Mouse (Mus musculus) heart, postnatal 10 days (tissue): ENCODE measurements at regions not wholly inside any gene's neighbourhood (a gene's known extent, or its start where the extent isn't known, plus 50 kb on each side); places are given as distances from the start of the nearest gene placed in this dataset.
A peak's percentile ranks its signal among the peaks of the same experiment; 100 is the strongest.

ENCODE experiments used
- DNase-seq, 2 experiments: peaks; one replicate each; pipeline ENCODE4 v3.0.0; 2021
- intact Hi-C: fragments of 180-260 bp; cut with DNase I; formaldehyde crosslinking; loops from one replicate; pipeline ENCODE4 v1.15.1; 2025

DNA sequence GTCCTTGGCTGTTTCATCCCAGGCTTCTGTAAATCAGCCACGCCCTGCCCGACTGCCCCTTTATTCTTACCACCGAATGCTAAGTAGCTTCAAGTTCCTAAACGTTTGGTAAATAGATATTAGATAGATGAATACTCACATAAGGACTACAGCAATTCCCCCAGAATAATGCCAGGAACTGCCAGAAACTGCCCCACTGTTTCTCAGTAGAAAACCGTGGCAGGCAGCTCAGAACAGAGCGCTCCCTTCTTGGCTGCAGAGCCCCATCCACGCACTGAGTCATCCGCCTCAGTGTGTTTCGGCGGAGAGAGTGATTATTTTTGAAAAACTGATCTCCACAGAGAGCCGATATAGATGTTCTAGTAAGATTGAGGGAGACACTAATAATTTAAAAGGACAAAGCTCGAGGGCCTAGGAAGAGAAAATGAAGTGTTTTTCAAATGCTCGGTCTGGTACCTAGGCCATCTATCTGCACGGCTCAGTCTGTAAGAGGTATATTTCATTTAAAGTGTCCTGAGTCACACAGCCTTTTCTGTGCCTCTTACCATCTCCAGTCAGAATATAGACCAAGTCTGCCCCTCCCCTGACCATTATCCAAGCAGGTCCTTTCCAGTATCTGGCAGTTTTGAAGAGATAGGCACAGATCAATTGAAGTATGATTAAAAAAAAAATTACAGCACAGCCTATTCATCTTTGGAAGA lies 94.4 kb upstream of the Gm47985 start:
- DNase-seq = no peak
- intact Hi-C loops = no loop called here

DNA sequence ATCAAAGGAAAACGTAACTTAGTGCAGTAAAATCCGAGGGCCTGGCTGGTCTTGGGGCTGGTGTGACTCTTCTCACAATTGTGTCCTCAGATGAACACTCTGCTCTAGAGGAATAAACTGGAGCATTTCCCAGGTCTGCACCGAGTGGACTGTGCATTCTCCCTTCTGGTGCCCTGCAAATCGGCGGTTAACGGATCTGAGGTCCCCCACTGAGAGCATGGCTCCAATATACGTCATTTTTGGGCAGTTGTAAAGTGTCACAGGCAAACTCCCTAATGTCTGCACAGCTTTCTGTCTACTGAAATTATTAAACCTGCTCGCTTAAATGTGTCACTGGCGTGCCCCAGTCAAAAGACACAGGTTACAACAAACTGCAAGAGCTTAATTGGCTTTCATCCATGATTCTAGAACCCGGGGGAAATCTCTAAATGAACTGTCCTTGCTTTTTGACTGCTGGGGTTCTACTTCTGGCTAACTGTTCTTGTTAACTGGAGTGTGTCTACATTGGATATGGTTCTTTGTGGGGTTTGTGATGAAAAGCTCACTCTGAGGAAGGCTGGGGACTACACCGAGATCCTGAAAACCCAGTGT lies 93.7 kb upstream of the Gm47985 start:
- intact Hi-C loops = no loop called here
- no peak for DNase-seq

DNA sequence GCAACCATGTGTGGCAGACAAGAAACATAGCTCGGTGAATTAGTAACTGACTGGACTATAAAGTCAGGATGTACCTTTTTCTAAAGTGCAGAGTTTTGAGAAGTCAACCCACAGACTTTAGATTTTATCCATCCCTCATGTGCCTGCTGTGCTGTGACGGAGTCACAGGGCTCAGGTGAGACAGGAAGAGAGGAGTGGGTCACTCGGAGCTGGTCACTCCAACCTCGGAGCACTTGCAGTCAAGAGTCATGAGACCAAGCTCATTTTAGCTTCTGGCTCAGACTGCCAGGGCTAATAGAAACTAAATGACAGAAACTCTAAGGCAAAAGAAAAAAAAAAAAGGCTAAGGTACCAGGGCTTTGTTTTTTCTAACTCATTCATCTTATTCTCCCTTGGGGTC lies 90.3 kb upstream of the Gm47985 start:
- intact Hi-C loops = no loop called here
- no peak for DNase-seq

DNA sequence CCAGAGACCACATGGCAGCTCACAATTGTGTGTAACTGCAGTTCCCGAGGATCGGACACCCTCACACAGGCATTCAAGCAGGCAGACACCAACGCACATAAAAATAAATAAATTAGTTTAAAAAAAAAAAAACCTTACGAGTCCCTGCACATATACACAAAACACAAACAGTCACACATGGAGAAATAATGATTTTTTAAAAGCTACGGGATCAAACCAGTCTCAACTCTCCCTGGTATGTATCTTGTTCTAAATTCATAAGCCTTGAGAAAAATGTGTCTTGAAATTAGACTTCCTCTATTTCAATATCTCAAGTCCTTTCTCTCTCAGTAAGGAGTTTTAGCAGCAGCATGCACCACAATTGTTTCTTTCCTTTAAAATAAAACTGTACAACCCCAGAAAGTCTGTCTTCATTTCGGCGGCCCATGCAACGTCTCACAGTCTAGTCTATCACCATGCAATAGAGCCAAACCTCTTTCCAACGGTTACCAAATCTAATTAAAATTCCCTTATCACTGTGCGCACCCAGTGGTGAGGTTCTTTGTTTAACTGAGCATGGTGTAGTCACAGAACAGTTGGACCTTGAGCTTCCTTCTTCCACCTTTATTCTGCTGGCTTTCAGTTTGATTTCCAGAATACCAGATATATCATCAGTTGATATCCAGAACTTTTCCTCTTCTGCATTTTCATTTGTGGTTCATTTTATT lies 86.8 kb upstream of the Gm47985 start:
- intact Hi-C loops = no loop called here
- no peak for DNase-seq

DNA sequence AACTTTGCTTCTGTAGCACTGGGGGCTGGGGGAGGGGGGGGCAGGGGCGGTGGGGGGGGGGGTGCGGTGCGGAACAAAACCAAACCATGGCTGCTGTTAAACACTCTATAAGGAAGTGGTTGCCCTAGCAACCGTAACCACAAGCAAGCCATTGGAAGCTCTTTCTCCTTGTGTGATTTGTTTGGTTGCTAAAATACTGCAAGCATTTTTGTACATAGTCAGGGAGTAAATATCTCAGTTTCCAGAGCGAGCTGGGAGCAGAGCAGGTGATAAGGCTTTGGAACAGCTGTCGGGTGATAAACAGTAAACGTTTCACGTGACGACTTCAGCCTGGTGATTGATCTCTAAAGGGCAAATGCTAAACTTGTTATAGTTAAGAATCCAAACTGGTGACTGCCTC lies 86.3 kb upstream of the Gm47985 start:
- intact Hi-C loops = no loop called here
- peak; percentile 32 to 48 for DNase-seq

DNA sequence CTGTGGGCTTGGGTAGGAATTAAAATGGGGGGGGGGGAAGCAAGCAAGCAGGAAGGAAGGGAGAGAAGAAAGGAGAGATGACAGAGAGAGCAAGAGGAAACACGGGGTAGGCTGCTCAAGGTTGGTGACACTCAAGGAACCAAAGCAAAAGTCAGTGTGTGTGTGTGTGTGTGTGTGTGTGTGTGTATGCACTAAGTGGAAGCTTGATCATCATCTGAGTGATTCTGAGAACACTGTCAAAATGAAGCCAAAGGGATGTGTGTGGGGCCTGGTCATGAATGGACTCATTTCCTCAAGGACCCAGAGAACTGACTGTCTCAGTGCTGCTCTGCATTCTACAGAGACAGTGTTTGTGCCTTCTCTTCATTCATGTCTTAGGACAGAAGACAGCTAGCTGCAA lies 84.8 kb upstream of the Gm47985 start:
- intact Hi-C loops = no loop called here
- no peak for DNase-seq

DNA sequence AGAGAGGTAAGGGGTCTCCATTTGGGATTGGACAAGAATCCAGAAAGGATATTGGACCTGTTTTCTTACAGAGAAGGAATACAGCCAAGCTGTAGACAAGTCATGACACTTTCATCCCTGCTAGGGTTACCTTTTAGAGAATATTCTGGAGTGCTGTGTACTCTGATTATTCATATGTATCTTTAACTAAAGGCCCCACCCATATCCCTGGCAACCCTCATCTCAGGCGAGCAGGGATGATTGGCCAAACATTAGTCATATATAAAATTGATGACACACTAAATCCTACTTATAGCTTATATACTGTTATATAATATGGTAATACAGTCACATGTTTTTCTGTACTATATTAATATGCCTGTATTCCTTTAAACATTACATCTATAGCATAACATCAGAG lies 83.6 kb upstream of the Gm47985 start:
- no peak for DNase-seq
- intact Hi-C loops = no loop called here

DNA sequence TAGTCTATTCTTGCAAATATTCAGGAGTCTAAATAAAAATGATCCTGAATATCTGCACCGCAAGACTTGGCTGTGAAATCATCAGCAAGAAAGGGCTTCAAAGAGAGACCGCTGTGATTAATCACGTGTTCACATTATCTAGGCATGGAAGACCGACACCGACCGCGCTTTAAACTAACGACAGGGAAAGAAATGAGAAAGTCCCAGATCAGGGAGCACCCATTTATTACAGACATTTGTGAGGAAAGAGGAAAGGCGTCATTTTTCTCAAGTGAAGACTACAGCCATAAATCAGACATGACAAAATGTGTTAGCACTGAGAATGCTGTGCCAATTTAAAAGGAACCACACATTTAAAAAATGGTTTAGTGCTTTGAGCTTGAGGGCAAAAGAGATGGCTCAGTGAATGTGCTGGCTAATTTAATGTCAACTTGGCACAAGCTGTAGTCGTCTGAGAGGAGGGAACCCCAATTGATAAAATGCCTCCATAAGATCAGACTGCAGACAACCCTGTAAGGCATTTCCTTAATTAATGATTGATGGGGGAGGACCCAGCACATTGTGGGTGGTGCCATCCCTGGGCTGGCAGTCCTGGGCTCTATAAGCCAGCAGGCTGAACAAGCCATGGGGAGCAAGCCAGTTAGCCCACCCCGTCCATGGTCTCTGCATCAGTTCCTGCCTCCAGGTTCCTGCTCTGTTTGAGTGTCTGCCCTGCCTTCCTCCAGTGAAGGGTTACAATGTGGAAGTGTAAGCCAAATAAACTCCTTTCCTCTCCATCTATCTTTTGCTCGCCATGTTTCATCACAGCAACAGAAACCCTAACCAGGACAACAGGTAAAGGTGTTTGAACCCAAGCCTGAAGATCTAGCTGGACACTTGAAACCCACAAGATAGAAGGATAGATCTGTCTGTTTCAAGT lies 81.5 kb upstream of the Gm47985 start:
- intact Hi-C loops = loop anchor here (5.0 kb wide), 1 partner anchor 51 kb away; no protein-coding TSS in a partner anchor
- DNase-seq = no peak

DNA sequence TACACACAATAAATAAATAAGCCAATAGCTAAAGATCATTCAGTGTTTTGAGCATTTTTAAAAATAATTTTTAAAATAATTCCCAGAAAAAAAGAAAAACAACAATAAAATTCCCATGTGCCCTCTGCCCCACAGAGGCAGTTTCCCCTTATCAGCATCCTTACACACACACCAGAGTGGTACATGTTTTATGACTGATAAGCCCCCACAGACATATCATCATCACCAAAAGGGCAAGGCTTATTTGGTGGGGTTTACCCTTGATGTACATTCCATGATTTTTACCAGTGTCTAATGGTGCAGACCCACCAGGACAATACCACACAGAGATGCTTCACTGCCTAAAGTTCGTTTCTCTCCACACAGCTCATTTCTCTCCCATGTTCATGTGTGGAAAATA lies 80.8 kb upstream of the Gm47985 start:
- no peak for DNase-seq
- intact Hi-C loops = loop anchor here (5.0 kb wide), 1 partner anchor 51 kb away; no protein-coding TSS in a partner anchor

DNA sequence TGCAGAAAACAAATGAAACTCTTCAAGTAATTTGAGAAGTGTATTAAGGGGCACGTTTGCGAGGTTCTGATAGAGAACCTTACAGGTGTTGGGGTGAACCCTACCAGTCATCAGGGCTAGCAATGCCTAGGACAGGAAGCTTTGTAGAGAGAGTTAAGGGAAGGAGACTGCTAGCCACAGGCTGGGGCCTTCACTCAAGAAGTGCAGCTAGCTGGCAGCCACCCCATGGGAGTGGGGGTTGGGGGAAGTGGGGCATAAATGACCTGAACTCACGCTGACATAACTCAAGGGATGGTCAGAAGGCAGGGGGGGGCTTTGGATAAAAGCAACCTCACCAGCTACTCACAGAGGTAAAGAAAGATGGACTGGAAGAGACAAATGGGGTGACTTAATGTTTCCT lies 80.3 kb upstream of the Gm47985 start:
- no peak for DNase-seq
- intact Hi-C loops = loop anchor here (5.0 kb wide), 1 partner anchor 50 kb away; no protein-coding TSS in a partner anchor

DNA sequence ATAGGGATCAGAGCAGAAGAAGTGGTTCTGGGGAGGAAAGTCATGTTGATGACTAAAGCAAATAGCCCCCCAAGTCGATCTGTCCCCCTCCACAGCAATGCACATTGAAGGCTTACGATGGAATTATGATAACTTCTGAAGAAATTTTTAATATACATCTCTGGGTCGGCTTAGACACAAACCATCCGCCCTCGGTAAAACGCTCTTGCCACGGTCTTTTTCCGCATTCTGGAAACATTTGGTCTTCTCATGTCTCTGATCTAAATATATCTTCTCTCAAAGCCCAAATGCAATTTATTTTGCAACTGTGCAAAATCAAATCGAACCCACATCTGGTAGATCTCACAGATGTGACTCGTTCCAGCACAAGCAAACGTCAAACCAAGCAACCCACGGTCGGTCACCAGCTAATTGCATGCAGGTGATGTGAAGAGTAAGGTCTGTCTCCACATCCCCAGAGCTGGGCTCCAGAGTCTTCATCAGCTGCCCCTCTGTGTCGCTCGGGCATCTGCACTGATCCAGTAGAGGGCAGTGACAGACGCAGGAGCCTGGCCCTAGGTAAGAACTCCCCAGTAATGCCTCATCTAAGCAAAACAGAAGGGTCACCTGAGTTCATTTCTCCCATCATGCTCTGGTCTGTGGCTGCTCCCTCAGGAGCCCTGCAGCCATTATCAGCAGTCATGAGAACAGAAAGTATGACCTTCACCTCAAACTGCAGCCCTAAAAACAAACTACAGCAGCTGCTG lies 79.5 kb upstream of the Gm47985 start:
- intact Hi-C loops = loop anchor here (5.0 kb wide), 1 partner anchor 49 kb away; no protein-coding TSS in a partner anchor
- peak; percentile 51 for DNase-seq

DNA sequence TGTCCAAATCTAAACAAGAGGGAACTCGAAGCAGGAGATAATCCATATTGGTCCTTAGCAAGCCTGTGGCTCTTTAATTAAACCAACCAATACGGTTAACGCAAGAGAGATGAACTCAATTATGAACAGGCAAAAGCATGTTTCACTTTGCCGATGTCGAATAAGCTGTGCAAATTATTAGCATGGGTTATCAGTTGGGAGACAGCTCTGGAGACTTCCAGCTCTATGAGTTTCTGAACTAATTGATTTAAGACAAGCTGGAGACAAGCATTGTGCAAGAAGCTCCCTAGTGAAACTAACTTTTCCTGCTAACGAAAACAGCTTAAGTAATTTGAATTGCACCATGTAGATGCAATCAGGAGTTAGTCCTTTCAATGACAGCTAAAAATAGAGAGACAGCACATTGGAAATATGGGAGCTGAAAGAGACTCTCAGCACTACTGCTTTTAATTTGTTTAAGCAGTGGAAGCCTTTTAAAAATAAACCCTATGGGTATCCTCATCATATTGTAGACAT lies 78.8 kb upstream of the Gm47985 start:
- DNase-seq = peak in 1 of 2 experiments; percentile 32
- intact Hi-C loops = loop anchor here (2.0 to 5.0 kb wide), 2 partner anchors 21 to 49 kb away; no protein-coding TSS in a partner anchor

DNA sequence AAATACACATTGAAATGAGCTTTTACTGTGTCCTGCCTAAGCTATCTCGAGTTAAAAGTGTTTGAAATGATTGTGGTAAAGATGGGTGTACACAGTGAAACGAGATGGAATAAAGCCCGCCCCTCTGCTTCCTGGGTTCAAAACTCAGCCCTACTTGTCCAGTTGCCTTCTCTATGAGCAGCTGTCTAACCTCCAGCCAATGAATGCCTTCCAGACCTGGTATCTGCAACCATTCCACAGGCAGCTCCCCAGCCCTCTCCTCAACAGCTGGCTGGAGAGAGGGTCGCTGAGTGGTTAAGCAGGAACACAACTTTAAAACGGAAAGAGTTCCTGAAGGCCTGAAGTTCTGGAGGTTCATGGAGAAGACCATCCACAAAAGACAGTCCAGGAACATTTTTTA lies 78.0 kb upstream of the Gm47985 start:
- no peak for DNase-seq
- intact Hi-C loops = loop anchor here (2.0 to 5.0 kb wide), 2 partner anchors 20 to 48 kb away; no protein-coding TSS in a partner anchor

DNA sequence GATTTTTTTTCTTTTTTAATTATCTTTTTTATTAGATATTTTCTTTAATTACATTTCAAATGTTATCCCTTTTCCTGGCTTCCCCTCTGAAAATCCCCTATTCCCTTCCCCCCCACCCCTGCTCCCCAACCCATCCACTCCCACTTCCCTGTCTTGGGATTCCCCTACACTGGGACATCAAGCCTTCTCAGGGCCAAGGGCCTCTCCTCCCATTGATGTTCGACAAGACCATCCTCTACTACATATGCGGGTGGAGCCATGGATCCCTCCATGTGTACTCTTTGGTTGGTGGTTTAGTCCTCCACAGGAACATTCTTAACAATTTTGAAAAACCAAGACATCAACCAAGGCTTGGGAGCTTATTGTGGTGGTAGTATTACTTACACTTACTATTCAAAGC lies 77.5 kb upstream of the Gm47985 start:
- intact Hi-C loops = loop anchor here (2.0 to 5.0 kb wide), 2 partner anchors 20 to 47 kb away; no protein-coding TSS in a partner anchor

DNA sequence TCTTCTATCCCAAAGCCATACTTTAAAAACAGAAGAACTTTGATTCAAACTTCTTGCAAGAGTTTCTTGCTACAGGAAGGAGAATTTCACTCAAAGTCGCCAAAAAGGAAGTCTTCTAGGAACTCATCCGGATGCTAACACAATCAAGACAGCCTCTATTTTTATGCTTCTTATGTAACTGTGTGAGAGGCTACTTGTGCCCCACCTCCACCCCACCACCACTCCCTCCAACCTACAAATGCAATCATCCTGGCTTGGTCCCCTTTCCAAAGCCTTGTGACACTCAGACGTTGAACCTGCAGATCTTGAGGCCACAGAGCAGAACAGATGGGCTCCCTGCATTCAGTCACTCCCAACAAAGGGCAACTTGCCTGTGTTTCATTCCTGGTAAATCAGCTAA lies 77.1 kb upstream of the Gm47985 start:
- intact Hi-C loops = loop anchor here (2.0 kb wide), 1 partner anchor 20 kb away; no protein-coding TSS in a partner anchor
- peak; percentile 23 to 29 for DNase-seq

More for the DNA sequence above, 77.5 kb upstream of the Gm47985 start:
- no peak for DNase-seq

DNA sequence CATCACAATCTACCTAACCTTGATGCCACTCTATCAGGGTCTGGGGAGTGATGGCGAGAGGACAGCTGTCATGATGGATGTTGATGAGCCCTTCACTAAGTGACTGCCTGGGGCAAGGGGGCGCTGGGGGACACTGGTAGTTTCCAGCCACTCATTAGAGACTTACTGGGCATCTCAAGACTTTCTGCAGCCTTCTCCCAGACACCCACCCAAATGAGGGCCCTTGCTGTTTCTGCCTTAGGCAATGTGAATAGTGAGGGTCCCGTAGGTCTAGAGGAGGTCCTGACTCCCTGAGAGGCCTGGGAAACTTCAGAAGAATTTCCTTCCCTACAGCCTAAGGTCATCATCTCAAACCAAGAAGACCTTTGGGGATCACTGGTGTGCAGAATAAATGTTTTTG lies 74.9 kb upstream of the Gm47985 start:
- DNase-seq = no peak
- intact Hi-C loops = no loop called here

DNA sequence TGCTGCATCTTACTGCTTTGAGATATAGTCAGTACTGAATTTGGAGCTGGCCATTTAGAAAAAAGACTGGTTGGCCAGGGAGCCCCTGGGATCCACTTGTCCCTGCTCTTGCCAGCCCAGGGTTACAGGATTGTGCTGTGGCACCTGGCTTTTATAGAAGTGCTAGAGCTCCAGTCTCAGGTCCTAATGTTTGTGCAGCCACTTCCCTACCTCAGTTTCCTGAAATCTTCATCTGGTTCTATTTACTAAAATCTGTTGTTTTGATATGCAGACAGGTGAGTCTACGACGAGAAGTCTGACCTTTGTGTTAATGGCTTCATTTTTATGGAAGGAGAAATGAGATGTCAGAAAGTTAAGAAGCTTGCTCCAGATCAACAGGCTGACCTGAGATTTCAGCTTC lies 73.0 kb upstream of the Gm47985 start:
- intact Hi-C loops = no loop called here
- DNase-seq = no peak

DNA sequence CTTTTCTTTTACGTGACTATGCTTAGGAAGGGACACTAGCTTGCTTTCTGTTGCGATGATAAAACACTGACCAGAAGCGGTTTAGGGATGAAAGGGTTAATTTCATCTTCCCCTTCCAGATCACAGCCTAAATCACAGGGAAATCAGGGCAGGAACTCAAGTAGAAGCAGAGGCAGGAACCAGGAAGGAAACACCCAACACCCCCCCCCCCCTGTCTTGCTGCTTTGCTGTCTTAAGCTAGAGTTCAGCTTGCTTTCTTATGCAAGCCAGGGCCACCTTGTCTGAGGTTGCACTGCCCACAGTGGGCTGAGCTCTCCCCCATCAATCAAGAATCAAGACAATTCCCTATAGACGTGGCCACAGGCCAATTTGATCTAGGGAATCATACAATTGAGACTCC lies 71.9 kb upstream of the Gm47985 start:
- intact Hi-C loops = no loop called here
- no peak for DNase-seq

DNA sequence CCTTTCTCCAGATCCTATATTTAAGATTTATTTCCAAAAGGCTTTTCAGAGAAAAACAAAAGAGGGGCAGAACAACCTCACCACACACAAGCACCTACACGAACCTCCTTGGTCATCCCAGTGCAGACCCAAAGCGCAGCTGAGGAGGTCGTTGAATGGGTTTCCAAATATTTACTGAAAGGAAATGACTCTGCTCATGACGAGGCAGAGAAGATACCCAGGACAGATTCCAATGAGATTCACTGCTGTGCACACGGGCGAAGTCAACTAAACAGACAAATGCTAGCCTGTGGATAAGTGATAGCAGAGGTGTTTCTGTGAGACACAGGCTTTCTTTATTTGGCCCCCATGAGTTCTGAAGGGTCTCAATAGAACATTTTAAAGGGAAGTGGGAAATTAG lies 70.7 kb upstream of the Gm47985 start:
- intact Hi-C loops = no loop called here

DNA sequence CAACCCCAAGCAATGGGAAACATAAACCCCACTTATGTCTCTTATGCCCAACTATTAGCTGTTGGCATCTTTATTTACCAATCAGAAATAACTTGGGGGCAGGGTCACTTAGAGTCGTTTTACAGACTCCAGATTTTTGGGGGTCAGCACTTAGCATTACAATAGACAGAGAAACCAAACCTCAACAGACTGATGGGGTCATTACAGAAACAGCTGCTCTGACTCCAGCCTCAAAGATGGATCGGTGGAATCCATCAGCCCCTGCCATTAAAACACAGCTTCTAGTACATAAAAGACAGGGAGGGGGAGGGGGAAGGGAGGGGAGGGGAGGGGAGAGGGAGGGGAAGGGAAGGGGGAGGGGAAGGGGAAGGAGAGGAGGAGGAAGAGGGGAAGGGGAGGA lies 69.9 kb upstream of the Gm47985 start:
- intact Hi-C loops = no loop called here
- no peak for DNase-seq

More for the DNA sequence above, 70.7 kb upstream of the Gm47985 start:
- no peak for DNase-seq
